Mouse (Mus musculus) megakaryocyte-erythroid progenitor cell, adult 5-6 weeks (primary cell): Measurements from ENCODE around the gene Adm. TPM values are rescaled to one million over a fixed set of nuclear protein-coding genes. Genes with fewer than 3 reads are reported as not detected.
"Not testable (repeated sequence)": the region's sequence is repeated elsewhere in the genome, so short reads cannot be mapped to it uniquely, and the experiment has no call there.

Experiments used
- ATAC-seq: replicated peaks from 2 replicates; pipeline ENCODE4 v1.8.0; 2016; ENCODE audit warnings: mild to moderate bottlenecking, inconsistent platforms; ENCODE audit not compliant: severe bottlenecking, poor library complexity, low FRiP score, low TSS enrichment
- total RNA-seq, 2 experiments: library from RNA; stranded (forward) in 1 of 2; stranded (reverse) in 1 of 2; fragments of 200-1000, 215-1000 nt in 1 of 2; fragments of >200 nt in 1 of 2; fragmentation: Nextera tagmentation in 1 of 2; gene quantifications; 2 replicates each; pipeline ENCODE4 v1.2.3; 2014 to 2017

Gene Adm
- total RNA-seq (2014; fragmentation: Nextera tagmentation), result not detected in 2 replicates
- not detected in 2 replicates for total RNA-seq (2017)

- 0 out of 2 replicates have a peak, but pooled peaks have one; percentile 38 for ATAC-seq
These were observed at the start of gene Adm for GRCm38 (mm10) chr7:110627486-110628272. Gene Adm (plus strand): TSS chr7:110627661.

DNA sequence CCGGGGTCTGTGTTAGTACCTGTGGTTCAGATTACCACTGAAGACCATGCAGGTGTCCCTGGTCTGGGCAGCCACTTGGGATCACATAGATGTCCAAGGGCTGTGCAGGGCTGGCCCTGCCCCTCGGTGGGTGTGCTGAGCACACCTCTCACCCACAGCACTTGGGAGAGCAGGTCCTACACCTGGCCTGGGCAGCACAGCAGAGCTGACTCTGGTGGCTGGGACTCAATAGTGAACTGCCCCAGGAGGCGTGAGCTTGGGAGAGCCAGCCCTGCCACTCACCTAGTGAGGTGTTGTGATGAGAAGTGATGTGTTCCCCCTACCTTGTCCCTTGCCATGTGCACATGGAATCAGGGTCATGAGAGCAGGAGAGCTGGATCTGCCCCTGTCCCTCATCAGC lies 43.8 kb upstream of the Adm start:
- ATAC-seq, result no peak

GRCm38 (mm10) chr7:110584159-110584558 lies 43.3 kb upstream of the Adm start:
- ATAC-seq, result 0 out of 2 replicates have a peak, but pooled peaks have one; percentile 26

- no peak for ATAC-seq
These were observed 42.2 kb upstream of the Adm start for GRCm38 (mm10) chr7:110585250-110585649.

DNA sequence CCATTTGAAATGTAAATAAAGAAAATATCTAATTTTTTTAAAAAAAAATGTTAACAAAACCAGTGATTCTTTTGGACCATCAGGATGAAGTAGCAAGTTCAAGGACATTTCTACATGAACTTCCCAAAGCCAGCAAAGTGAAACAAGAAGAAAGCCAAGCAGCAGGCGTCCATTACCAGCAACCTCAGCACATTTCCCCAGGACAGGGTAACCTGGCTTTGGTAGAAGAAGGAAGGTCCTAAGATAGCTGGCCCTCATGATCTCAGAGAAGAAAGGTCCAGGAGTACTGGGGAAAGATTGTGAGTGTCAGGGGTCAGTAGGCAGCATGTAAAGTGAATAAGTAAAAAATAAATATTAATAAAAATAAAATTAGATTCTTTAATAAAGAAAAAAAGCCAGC lies 39.7 kb upstream of the Adm start:
- ATAC-seq, result no peak

DNA sequence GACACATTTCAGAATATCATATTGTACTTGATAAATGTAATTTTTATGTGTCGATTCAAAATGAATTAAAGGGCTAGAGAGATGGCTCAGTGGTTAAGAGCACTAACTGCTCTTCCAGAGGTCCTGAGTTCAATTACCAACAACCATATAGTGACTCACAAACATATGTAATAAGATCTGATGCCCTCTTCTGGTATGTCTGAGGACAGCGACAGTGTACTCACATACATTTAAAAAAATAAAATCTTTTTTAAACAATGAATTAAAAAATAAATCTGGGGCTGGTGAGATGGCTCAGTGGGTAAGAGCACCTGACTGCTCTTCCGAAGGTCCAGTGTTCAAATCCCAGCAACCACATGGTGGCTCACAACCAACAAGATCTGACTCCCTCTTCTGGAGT lies 33.5 kb upstream of the Adm start:
- not testable (repeated sequence) for ATAC-seq

DNA sequence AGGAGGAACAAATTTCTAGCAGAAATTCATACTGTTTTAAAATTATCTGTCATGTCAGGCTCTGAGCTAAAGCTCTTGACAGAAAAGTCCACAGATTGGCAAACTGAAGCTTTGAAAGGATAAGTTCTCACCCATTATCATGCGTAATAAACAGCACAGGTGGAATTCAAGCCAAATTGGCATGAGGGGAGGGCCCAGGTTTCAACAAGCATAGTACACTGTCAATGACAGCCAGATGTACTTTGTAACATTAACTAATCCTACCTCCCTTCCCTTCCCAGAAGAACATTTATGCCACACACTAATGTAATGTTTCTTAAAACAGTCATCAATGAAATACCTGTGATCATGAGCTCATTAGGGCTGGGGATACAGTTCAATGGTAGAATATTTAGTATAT lies 30.3 kb upstream of the Adm start:
- ATAC-seq, result no peak

GRCm38 (mm10) chr7:110605476-110605875 lies 22.0 kb upstream of the Adm start:
- ATAC-seq, result no peak

DNA sequence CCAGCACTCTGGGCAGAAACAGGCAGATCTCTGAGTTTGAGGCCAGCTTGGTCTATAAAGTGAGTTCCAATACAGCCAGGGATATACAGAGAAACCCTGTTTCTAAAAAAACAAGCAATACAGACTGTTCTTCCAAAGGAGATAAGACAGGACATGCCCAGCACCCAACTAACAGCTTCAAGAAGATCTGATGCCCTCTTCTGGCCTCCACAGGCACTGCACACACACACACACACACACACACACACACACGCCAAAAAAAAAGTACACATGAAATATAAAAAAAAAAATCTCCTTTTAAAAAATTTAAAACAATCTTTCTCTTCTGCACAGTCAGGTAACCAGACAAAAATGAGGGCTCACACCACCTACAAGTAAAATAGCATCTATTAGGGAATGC lies 20.6 kb upstream of the Adm start:
- ATAC-seq, result no peak

DNA sequence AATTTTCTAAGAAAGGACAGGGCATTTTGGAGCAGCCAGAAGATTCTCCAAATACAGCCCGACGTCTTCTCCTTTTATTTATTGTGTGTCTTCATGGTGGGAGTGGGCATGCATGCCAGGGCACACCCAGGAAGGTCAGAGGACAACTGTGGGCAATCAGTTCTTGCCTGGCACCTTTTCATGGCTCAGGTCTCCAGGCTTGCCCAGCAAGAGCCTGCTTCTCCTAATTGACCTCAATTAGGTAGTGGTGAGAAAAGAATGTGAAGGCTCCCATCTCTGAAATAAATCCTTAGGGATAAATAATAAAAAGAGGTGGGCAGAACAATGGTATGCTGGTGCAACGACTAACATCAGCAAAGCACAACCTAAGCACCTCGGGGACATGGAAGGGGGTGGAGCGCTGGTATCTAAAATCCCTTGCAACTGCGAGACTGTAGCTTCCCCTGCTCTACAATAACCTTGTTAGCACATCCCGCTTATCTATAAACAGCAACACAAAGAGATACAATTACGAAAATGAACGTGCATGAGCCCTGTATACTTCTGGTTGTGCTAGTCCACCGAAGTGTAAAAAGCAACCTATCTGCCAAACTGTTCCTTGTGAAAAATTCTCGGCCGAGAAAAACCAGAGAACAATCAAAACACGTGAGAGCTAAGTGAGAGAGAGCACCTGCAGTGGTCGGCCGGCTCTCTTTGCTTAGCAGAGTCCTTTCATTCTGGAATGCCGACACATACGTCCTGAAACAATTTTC lies 13.9 kb upstream of the Adm start:
- peak; percentile 51; the same call in 1 of the 2 replicates for ATAC-seq

DNA sequence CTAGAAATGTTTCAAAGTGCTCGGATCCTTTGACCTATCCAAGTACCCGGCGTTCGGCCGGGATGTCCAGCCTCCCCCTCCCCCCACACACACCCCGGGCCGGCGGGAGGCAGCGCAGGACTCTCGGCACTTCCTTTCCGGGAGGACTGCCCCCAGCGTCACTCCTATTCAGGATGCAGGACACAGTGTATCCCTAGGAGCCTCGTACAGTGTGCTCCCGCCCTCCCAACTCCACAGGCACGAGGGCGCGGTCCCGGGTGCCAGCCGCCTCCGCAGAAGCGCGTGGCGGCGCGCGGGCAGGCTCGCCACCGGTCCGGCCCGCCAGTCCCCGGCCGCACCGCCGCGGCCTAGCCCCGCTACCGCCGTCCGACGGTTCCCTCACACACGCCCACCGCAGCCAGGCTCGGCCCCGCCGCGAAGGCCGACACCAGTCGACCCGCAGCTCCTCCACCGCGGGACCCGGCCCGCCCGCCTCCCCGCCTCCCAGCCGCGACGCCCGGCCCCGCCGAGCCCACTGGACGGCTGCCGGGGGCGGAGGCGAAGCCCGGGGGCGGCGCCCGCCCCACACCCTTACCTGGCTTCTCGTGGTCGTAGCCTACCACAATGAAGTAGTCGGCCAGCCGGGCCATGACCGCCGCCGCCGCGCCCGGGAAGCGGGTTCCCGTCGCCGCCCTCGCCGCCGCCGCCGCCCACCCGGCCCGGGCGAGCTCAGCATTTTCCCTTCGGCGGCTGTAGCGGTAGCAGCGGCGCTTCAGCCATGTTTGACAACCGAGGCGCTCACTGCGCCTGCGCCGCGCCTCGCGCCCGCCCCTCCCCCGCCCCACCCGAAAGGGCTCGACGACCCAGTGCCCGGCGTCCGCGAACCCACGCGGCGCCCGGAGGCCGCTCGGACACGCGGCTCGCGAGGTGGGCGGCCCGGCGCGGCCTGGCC lies 13.1 kb upstream of the Adm start, which contains the start of gene Sbf2:
Sbf2 (minus strand) TSS at position 790 of the 931 bp plus-strand sequence.
- no peak for ATAC-seq

GRCm38 (mm10) chr7:110615151-110615631 lies 12.3 kb upstream of the Adm start:
- no peak for ATAC-seq

- no peak for ATAC-seq
These were observed 11.7 kb upstream of the Adm start for GRCm38 (mm10) chr7:110615792-110616191.

DNA sequence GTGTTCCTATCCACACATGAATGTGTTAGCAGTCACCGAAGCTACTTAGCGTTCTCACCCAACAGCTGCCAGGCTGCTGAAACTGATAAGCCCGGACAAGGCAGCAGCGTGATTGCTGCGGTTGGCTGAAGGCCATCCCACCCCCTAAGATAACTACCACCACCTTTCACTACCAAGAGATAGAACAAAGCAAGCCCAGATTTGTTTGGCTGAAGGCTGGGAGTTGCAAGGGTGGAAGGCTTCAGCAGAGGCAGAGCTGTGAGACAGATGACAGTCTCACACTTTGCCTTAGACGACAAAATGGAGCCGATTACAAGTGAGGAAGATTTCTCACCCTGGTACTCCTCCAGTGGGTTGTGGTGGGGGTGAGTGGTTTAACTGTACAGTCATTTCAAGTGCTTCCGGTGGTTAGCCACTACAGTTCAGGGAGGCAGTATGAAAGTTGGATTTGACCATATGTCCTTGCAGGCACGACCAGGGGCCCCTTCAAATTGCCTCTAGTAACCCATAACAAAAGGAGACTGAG lies 8.3 kb upstream of the Adm start:
- peak; percentile 90 for ATAC-seq

DNA sequence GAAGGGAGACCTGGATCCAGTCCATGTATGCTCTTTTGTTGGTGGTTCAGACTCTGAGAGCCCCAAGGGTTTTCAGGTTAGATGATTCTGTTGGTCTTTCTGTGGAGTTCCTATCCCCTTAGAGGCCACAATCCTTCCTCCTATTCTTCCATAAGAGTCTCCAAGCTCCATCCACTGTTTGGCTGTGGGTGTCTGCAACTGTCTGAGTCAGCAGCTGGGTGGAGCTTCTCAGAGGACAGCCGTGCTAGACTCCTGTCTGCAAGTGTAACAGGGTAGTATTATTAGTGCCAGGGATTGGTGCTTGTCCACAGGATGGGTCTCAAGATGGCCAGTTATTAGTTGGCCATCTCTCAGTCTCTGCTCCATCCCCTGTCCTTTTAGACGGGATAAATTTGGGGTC lies 3.4 kb upstream of the Adm start:
- ATAC-seq, result no peak

- ATAC-seq, result no peak
These were observed 2.5 kb upstream of the Adm start for GRCm38 (mm10) chr7:110624961-110625360.

DNA sequence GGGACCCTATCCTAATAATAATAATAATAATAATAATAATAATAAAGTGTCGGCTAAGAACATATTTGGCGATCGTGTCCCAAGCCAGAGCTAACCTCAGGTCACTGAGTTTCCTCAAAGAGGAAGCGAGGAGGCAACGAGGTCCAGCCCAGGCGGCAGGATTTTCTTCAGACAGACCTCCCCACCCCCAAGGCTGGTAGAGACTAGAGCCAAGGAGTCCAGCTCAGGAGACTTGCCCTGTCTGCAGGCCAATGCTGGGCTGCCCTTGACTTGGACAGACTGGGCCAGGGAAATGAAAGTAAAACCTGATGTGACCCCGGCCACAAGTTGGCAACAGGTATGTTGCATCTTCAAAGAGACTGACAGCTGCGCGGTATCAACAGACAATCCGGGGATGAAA lies 2.0 kb upstream of the Adm start:
- no peak for ATAC-seq

DNA sequence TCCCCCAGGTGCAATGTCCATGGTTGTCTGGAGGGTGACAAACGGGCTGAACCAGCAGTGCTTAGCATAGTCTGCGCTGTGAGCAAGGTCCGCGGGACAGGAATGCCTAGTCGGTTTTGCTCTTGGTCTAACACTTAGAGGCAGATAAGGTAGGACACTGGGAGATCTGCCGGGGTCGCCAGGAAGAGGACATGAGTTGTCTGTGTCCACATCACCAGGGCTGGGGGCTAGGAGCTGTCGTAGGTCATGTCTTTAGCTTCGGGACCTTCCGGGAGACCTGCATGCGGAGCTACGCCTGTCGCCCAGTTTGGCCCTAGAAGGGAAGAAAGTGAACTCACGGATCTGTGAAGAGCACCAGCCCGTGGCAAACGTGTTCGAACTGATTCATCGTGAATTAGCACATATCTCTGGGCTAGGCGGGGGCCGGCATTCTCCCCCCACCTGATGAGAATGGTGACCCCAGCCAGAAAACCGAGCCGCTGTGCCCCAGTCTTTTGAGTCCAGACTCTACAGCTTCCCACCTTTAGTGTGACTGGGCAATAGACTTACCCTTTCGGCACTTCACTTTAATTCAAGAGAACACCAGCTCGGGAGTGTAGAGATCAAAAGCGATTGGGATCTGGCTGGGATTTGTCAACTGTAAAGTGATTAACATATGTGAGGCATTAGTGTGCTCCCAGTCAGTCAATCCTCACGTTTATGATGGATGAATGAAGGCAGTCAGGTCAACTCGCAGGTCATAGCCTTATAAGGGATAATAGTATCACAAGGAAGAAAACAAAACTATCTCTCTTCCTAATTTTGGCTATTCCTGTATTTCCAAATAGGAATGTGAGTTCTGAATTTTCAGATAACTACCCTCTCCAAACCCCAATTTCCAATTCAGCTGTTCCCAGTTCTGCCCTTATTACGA lies 1.0 kb upstream of the Adm start:
- ATAC-seq, result no peak
